Mouse (Mus musculus) heart, adult 11 months (tissue): Measurements from ENCODE around the gene 1600015I10Rik.

ENCODE experiments used
- DNase-seq: peaks from one replicate; pipeline ENCODE4 v3.0.0; 2022

1600015I10Rik gene

DNA sequence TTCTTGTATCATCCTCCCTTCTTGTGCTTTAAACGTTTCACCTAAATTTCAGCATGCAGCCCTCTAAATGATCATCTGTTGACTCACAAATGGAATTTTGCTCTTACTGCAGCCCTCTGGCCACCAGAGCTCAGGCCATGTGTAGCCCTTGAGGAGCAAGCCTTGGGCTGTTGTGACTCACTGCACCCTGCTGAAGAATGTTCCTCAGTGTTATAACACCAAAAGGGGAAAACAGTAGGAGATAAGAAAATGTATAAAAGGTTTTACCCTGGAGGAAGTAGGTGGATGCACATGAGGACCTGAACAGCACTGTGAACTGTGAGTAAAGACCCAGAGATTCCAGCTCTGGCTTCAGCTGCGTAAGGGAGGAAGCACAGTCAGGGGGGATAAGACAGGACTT lies 45.0 kb downstream of the 1600015I10Rik start, which contains the start of gene Doxl2:
TSS of gene Doxl2 (plus strand) at position 301 of the 400 bp plus-strand sequence.
- DNase-seq: peak; percentile 43

DNA sequence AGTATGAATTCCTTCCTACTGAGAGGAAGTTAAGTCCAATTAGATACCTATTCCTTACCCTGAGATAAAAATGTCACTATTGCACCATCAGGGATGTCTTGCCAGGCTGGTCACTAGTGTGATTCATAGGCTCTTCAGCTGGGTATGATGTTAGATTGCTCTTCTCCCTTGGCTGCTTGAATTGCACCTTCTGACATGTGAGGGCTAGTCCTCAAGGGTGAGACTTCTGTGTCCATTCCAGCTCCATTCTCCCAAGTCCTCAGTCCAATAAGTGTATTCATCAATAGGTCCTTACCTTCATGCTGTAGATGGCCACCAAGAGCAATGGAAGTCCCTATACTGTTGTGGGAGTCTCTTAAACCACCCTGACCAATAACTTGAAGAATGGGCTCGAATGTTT lies 49.9 kb downstream of the 1600015I10Rik start:
- peak; percentile 72 for DNase-seq

DNA sequence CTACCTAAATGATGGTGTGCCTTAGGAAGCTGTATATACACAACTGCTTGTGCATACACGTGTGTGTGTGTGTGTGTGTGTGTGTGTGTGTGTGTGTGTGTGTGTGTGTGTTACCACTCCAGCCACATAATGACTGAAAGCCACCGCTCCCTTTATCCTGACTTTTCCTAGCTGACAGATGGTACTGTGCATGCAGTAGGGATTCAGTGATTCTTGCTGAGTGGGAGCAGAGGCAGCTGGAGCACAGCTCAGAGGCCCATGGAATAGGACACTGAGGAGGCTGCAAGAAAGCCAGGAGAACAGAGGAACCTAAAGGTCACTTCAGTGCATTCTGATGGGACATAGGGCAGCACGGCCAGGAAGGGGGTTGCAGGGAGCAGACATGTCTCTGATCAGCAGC lies 52.6 kb downstream of the 1600015I10Rik start:
- DNase-seq: peak; percentile 81
